Mouse (Mus musculus): ENCODE measurements around the gene Rbm14. TPM values are rescaled to one million over a fixed set of nuclear protein-coding genes. Genes with fewer than 3 reads are reported as not detected.

Gene Rbm14
- polyA plus RNA-seq, 1 experiment from 2014 or later, result 92.7 TPM

DNA sequence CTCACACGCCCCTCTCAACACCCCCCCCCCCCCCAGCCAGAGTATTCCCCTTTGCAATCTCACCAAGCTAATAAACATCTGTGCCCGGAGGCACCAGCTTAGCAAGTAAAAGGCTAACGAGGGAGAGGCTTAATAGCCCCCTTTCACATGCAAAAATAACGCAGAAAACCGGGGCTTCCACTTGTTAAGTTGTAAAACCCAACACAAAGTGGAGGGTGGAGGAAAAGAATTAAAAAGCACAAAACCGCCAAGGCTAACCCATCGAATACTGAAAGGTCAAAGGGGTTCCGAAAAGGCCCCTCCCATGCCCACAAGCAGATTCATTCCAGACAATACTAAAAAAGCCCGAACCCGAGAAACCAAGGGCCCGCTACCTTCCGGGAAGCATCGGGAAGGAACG, 1.1 kb downstream of the Rbm14 start:
- Histone ChIP-seq H3K4me3 (peak overlapping the region; percentile 92), H3K27ac (peak overlapping the region; percentile 97), H3K4me1 (peaks cover 10% of the 10 kb centered on the region), H3K36me3 (no peaks in the 10 kb centered on the region), H3K9me3 (no peaks in the 10 kb centered on the region), H3K27me3 (ENCODE audit: insufficient read depth, poor library complexity, severe bottlenecking) (no peaks in the 10 kb centered on the region)
- no peak for DNase-seq (ENCODE audit: low spot score)
- under 1% methylated on average over 14 of the region's 14 CpGs for WGBS

DNA sequence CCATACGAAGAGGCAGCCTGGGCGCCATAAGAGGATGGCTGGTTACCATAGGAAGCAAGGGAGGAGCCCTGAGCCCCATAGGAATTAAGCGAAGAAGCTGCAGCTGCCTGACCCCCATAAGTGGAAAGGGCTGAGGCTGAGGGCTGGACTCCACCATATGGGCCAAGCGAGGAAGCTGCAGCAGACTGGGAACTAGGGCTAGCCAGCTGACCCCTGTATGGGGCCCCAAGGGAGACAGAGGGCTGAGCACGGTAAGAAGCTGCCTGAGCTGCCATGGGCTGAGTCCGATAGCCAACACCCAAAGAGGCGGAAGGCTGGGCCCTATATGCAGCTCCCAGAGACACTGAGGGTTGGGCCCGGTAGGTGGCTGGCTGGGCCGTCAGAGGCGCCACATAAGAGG, 8.2 kb downstream of the Rbm14 start:
- peaks cover 11% of the 10 kb centered on the region; the same call in 1 of the 2 replicates for H3K4me1 ChIP-seq
- H3K27me3 ChIP-seq (ENCODE audit: insufficient read depth, poor library complexity, severe bottlenecking), result no peaks in the 10 kb centered on the region
- H3K36me3 ChIP-seq, result peaks cover 58% of the 10 kb centered on the region
- H3K9me3 ChIP-seq, result no peaks in the 10 kb centered on the region
- H3K27ac ChIP-seq, result no peak overlapping the region
- no peak for DNase-seq (ENCODE audit: low spot score)
- no peak overlapping the region for H3K4me3 ChIP-seq
- 82% methylated on average over 10 of the region's 10 CpGs for WGBS

GRCm38 (mm10) chr19:4802691-4803091, 8.7 kb downstream of the Rbm14 start:
- 97% methylated on average over 7 of the region's 7 CpGs for WGBS
- no peak overlapping the region; the same call in 1 of the 2 replicates for H3K4me3 ChIP-seq
- DNase-seq (ENCODE audit: low spot score), result no peak
- H3K9me3 ChIP-seq, result no peaks in the 10 kb centered on the region
- peaks cover 63% of the 10 kb centered on the region for H3K36me3 ChIP-seq
- H3K27me3 ChIP-seq (ENCODE audit: insufficient read depth, poor library complexity, severe bottlenecking), result no peaks in the 10 kb centered on the region
- H3K27ac ChIP-seq, result no peak overlapping the region
- H3K4me1 ChIP-seq, result peaks cover 11% of the 10 kb centered on the region; the same call in 1 of the 2 replicates

DNA sequence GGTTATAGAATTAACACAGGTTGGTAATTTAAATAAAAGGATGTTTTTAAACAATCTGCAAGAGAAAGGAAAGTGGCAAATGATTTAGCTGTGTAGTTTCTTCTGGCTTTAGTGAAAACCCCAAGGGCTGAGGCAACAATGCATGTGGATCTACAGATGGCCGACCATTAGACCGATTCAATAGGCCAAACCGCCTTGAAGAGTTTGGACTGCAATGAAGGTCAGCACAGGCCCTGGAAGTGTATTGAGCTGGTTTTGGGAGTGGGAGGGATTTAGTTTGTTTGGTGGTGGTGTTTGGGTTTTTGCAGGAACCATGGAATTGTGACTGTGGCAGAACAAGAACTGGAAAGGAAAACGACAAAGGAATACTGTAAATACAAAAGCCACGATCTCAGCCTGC, 12.4 kb downstream of the Rbm14 start:
- DNase-seq (ENCODE audit: low spot score), result no peak
- H3K4me1 ChIP-seq, result peaks cover 12% of the 10 kb centered on the region
- 96% methylated on average over 5 of the region's 5 CpGs for WGBS
- no peaks in the 10 kb centered on the region for H3K9me3 ChIP-seq
- no peak overlapping the region for H3K27ac ChIP-seq
- peaks cover 65% of the 10 kb centered on the region for H3K36me3 ChIP-seq
- no peaks in the 10 kb centered on the region for H3K27me3 ChIP-seq (ENCODE audit: insufficient read depth, poor library complexity, severe bottlenecking)
- H3K4me3 ChIP-seq, result no peak overlapping the region

GRCm38 (mm10) chr19:4797846-4798245, 13.6 kb downstream of the Rbm14 start:
- Histone ChIP-seq H3K27me3 (ENCODE audit: insufficient read depth, poor library complexity, severe bottlenecking) (no peaks in the 10 kb centered on the region), H3K36me3 (peaks cover 53% of the 10 kb centered on the region), H3K27ac (no peak overlapping the region), H3K9me3 (no peaks in the 10 kb centered on the region), H3K4me1 (peaks cover 3% of the 10 kb centered on the region; the same call in 1 of the 2 replicates), H3K4me3 (no peak overlapping the region)
- DNase-seq (ENCODE audit: low spot score), result no peak
- WGBS, result 92% methylated on average over 2 of the region's 2 CpGs

GRCm38 (mm10) chr19:4795929-4796328, 15.5 kb downstream of the Rbm14 start:
- 65% methylated on average over 1 of the region's 1 CpGs for WGBS
- DNase-seq (ENCODE audit: low spot score), result no peak
- H3K27me3 ChIP-seq (ENCODE audit: insufficient read depth, poor library complexity, severe bottlenecking), result no peaks in the 10 kb centered on the region
- H3K9me3 ChIP-seq, result no peaks in the 10 kb centered on the region
- peaks cover 47% of the 10 kb centered on the region for H3K36me3 ChIP-seq
- peaks cover 15% of the 10 kb centered on the region for H3K4me1 ChIP-seq
- no peak overlapping the region for H3K4me3 ChIP-seq
- no peak overlapping the region for H3K27ac ChIP-seq

DNA sequence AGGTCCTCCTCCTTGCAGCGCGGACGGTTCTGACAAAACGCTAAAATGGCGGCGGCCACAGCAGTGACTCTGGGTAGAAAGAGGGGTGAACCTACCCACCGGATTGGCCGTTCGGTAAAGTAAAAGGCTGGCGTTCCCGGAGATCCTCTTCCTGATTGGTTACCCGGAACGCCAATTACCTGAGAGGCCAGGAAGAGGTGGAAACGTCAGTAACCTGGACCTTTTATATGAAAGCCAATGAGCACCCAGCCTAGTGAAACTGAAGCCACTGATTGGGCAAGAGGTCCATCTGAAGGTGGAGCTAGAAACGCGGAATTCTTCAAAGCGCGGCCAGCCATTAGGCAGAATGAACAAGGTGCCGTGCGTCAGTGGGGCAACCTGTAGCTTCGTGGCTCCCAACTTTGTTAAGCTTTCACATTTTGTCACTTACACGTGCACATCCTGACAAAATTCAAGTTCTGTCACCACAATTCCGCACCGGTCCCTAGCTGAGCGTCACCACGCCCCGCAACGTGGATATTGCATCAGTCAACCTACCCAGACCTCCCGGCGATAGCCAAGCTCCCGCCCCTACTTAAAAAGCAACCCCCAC, 17.5 kb downstream of the Rbm14 start, which contains the start of gene Rbm4:
Gene Rbm4, minus strand, starts transcription at position 71 of the 592 bp plus-strand sequence.
- Histone ChIP-seq H3K9me3 (no peaks in the 10 kb centered on the region), H3K36me3 (peaks cover 42% of the 10 kb centered on the region), H3K27ac (peak within 1 kb of the TSS; percentile 88), H3K4me3 (peak within 1 kb of the TSS; percentile 82), H3K4me1 (peaks cover 23% of the 10 kb centered on the region), H3K27me3 (ENCODE audit: insufficient read depth, poor library complexity, severe bottlenecking) (no peaks in the 10 kb centered on the region)
- peak; percentile 99 for DNase-seq (ENCODE audit: low spot score)
- WGBS, result under 1% methylated on average over 31 of the region's 31 CpGs

GRCm38 (mm10) chr19:4793281-4793830, 18.1 kb downstream of the Rbm14 start:
- no peaks in the 10 kb centered on the region for H3K9me3 ChIP-seq
- peak overlapping the region; percentile 88 for H3K27ac ChIP-seq
- H3K27me3 ChIP-seq (ENCODE audit: insufficient read depth, poor library complexity, severe bottlenecking), result no peaks in the 10 kb centered on the region
- peaks cover 23% of the 10 kb centered on the region for H3K4me1 ChIP-seq
- under 1% methylated on average over 16 of the region's 16 CpGs for WGBS
- peaks cover 41% of the 10 kb centered on the region for H3K36me3 ChIP-seq
- DNase-seq (ENCODE audit: low spot score), result no peak
- H3K4me3 ChIP-seq, result peak overlapping the region; percentile 82

- Histone ChIP-seq H3K4me3 (no peak overlapping the region), H3K27me3 (ENCODE audit: insufficient read depth, poor library complexity, severe bottlenecking) (no peaks in the 10 kb centered on the region), H3K4me1 (peaks cover 12% of the 10 kb centered on the region; the same call in 1 of the 2 replicates), H3K27ac (no peak overlapping the region), H3K9me3 (no peaks in the 10 kb centered on the region), H3K36me3 (peaks cover 91% of the 10 kb centered on the region)
- 93% methylated on average over 2 of the region's 2 CpGs for WGBS
- no peak for DNase-seq (ENCODE audit: low spot score)
These were observed 25.1 kb downstream of the Rbm14 start for GRCm38 (mm10) chr19:4786313-4786712.

GRCm38 (mm10) chr19:4785206-4785605, 26.2 kb downstream of the Rbm14 start:
- no peak overlapping the region for H3K27ac ChIP-seq
- no peaks in the 10 kb centered on the region for H3K27me3 ChIP-seq (ENCODE audit: insufficient read depth, poor library complexity, severe bottlenecking)
- H3K9me3 ChIP-seq, result no peaks in the 10 kb centered on the region
- 0 out of 2 replicates have a peak, but pooled peaks cover 1% of the 10 kb centered on the region for H3K4me1 ChIP-seq
- DNase-seq (ENCODE audit: low spot score), result no peak
- whole genome bisulfite sequencing, result 89% methylated on average over 7 of the region's 7 CpGs
- peaks cover 91% of the 10 kb centered on the region for H3K36me3 ChIP-seq
- H3K4me3 ChIP-seq, result no peak overlapping the region

- Histone ChIP-seq H3K4me3 (no peak overlapping the region), H3K27me3 (ENCODE audit: insufficient read depth, poor library complexity, severe bottlenecking) (no peaks in the 10 kb centered on the region), H3K27ac (no peak overlapping the region), H3K9me3 (no peaks in the 10 kb centered on the region), H3K36me3 (peaks cover 88% of the 10 kb centered on the region), H3K4me1 (no peaks in the 10 kb centered on the region)
- WGBS, result 91% methylated on average over 2 of the region's 2 CpGs
- no peak for DNase-seq (ENCODE audit: low spot score)
These were observed 28.5 kb downstream of the Rbm14 start for GRCm38 (mm10) chr19:4782891-4783290.

DNA sequence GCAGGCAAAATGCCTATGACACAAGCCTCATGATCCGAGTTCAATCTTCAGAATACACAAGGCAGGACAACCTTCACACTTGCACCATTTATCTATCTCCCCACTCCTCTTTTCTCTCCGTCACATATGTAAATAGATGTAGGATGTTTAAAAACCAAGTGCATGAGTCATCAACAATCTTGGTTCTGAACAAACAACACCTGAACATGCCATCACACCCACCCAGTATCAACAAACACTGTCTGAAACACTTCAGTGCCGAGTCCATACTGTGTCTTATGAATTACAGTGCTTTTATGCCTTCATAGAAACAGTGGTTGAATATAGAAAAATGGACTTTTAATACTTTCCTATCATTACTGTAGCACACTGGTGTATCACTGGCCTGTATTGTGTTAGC, 38.6 kb downstream of the Rbm14 start:
- peaks cover 85% of the 10 kb centered on the region for H3K36me3 ChIP-seq
- no peaks in the 10 kb centered on the region for H3K9me3 ChIP-seq
- no peaks in the 10 kb centered on the region for H3K4me1 ChIP-seq
- H3K27ac ChIP-seq, result no peak overlapping the region
- 92% methylated on average over 3 of the region's 3 CpGs for WGBS
- H3K27me3 ChIP-seq (ENCODE audit: insufficient read depth, poor library complexity, severe bottlenecking), result no peaks in the 10 kb centered on the region
- no peak for DNase-seq (ENCODE audit: low spot score)
- no peak overlapping the region for H3K4me3 ChIP-seq

DNA sequence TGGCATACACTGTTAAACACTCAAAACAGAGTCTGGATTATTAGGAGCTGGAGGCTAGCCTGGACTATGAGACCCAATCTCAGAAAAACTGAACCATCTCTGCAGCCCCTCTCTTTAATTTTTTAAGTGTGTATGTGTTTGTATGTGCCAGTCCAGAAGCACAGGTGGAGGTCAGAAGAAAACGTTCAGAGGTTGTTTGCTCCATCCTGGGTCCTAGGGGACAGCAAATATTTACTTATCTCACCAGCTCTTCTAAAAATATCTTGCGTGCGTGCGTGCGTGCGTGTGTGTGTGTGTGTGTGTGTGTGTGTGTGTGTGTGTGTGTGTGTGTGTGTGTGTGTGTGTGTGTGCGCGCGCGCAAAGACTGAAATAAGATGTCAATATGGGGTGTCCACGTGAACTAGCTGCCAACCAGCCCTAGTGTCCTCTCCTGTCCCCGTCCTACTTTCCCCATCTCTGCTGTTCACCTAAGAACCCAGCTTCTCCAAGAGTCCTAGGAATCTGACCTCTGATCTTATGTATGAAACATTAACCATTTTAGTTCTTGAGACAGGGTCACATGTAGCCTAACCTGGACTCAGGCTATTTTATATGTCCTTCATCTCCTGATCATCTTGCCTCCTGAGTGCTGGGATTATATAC, 43.8 kb downstream of the Rbm14 start:
- 78% methylated on average over 12 of the region's 12 CpGs for WGBS
- H3K4me1 ChIP-seq, result no peaks in the 10 kb centered on the region
- no peak overlapping the region for H3K4me3 ChIP-seq
- peaks cover 89% of the 10 kb centered on the region for H3K36me3 ChIP-seq
- H3K27ac ChIP-seq, result no peak overlapping the region
- no peaks in the 10 kb centered on the region for H3K9me3 ChIP-seq
- no peaks in the 10 kb centered on the region for H3K27me3 ChIP-seq (ENCODE audit: insufficient read depth, poor library complexity, severe bottlenecking)
- no peak for DNase-seq (ENCODE audit: low spot score)

Measured in heart, embryonic 10.5 days (tissue).